In the genomic region with DNA sequence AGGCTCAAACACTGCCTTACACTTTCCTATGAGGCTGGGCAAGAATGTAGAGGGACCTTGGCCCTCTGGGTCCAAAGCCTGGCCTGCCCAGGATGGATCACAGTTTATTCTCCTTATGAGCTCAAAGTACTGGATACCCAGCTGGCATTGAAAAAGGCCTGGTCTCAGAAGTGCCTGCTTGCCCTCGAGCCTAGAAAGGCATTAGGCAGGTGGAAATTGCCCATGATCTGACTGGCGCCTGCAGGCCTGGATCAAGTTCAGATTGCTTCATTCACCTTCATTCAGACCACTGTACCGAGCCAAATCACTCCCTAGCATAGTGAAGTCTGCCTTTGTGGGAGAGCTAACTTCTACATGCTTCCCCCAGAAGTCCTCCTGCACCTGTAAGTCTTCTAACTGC, we compare ENCODE assay signal across 8 mouse cellular contexts. TPM values are rescaled to one million over a fixed set of nuclear protein-coding genes. Genes with fewer than 3 reads are reported as not detected.
DNase-seq lines count a peak whose midpoint lies in the region; ATAC-seq and TF ChIP-seq lines count a peak whose summit lies in the region.

No protein-coding gene starts in this region.

- DNase-seq in cerebellum, adult 18-20 months, result peak; percentile 25 to 30
- DNase-seq in cerebellum, adult 11-12 months, result no peak
- no peak for DNase-seq in testis, postnatal 14 days (ENCODE audit: low spot score)
- DNase-seq in skeletal muscle tissue, adult 2 months (ENCODE audit: low read depth, low spot score), result peak; percentile 30
- DNase-seq in ovary, postnatal 36 days (ENCODE audit: low spot score), result no peak
- DNase-seq in thymus, adult 18-20 months, result no peak

- no peak for TF ChIP-seq POLR2A in testis, adult 2 months (IDR thresholded peaks at IDR 0.05; ENCODE audit: control insufficient read depth, low read depth, low read length)

- H3K9ac ChIP-seq in kidney, embryonic 16.5 days (replicated peaks; ENCODE audit: low read length), result 0 out of 2 replicates have a peak overlapping the region, but pooled peaks have one; percentile 35

- no peaks in the 10 kb centered on the region for H3K36me3 ChIP-seq in testis, adult 2 months (ENCODE audit: control insufficient read depth, insufficient read depth, low read length)
- H3K36me3 ChIP-seq in kidney, embryonic 16.5 days (ENCODE audit: insufficient read depth, low read length), result no peaks in the 10 kb centered on the region

- WGBS in kidney, embryonic 16.5 days, result 51% methylated on average over 3 of the region's 3 CpGs

- no peaks in the 10 kb centered on the region for H3K27me3 ChIP-seq in testis, adult 2 months (ENCODE audit: control insufficient read depth, insufficient read depth, low read length)
- H3K27me3 ChIP-seq in kidney, embryonic 16.5 days (ENCODE audit: insufficient read depth, low read length), result no peaks in the 10 kb centered on the region

- 0 out of 2 replicates have a peak overlapping the region, but pooled peaks have one; percentile 49 for H3K27ac ChIP-seq in testis, adult 2 months (ENCODE audit: control insufficient read depth, insufficient read depth, low read depth, low read length)
- H3K27ac ChIP-seq in kidney, embryonic 16.5 days (ENCODE audit: low read length), result peak overlapping the region; percentile 16; the same call in 1 of the 2 replicates

- H3K4me1 ChIP-seq in testis, adult 2 months (ENCODE audit: control insufficient read depth, insufficient read depth, low read length), result peaks cover 14% of the 10 kb centered on the region
- H3K4me1 ChIP-seq in kidney, embryonic 16.5 days (ENCODE audit: insufficient read depth, low read length), result peaks cover 10% of the 10 kb centered on the region; the same call in 1 of the 2 replicates

- H3K4me3 ChIP-seq in testis, adult 2 months (ENCODE audit: control insufficient read depth, low read depth, low read length), result no peak overlapping the region
- no peak overlapping the region for H3K4me3 ChIP-seq in kidney, embryonic 16.5 days (ENCODE audit: low read length)

- H3K9me3 ChIP-seq in kidney, embryonic 16.5 days (ENCODE audit: low read length), result no peaks in the 10 kb centered on the region

- H3K4me2 ChIP-seq in kidney, embryonic 16.5 days (replicated peaks; ENCODE audit: low read depth, low read length), result peak overlapping the region; percentile 85

- no peak for TF ChIP-seq CTCF in testis, adult 2 months (IDR thresholded peaks at IDR 0.05; ENCODE audit: control insufficient read depth, insufficient read depth, insufficient replicate concordance, low read depth, low read length)

- ATAC-seq in kidney, embryonic 16.5 days (ENCODE audit: low FRiP score, low TSS enrichment), result no peak

RNA-seq across cellular contexts. Expression of a gene that starts 22.3 kb away (rescaled TPM):
- 7.6 and 8.8 TPM in 2 replicates for polyA plus RNA-seq in testis, adult 2 months (2012; rRNA removed)
- 25.9 and 27.8 TPM in 2 replicates for polyA plus RNA-seq in kidney, embryonic 16.5 days (2015; fragmentation: Nextera tagmentation; extraction: Ambion mirVana)

RNA-seq across cellular contexts. Expression of a gene that starts 24.4 kb away (rescaled TPM):
- polyA plus RNA-seq in testis, adult 2 months (2012; rRNA removed), result 18.4 and 26.3 TPM in 2 replicates
- 197 and 212 TPM in 2 replicates for polyA plus RNA-seq in kidney, embryonic 16.5 days (2015; fragmentation: Nextera tagmentation; extraction: Ambion mirVana)

RNA-seq across cellular contexts. Expression of a gene that starts 48.4 kb away (rescaled TPM):
- 19.6 and 22.3 TPM in 2 replicates for polyA plus RNA-seq in testis, adult 2 months (2012; rRNA removed)
- 123 and 132 TPM in 2 replicates for polyA plus RNA-seq in kidney, embryonic 16.5 days (2015; fragmentation: Nextera tagmentation; extraction: Ambion mirVana)

Comparison
In these comparisons a context has a peak if more than half of its experiments do, and no peak if none do; other contexts are left out.
1. DNase-seq: peak in cerebellum, adult 18-20 months (2 of 2) and skeletal muscle tissue, adult 2 months (single experiment); none in cerebellum, adult 11-12 months (single experiment), testis, postnatal 14 days (single experiment), ovary, postnatal 36 days (single experiment) and thymus, adult 18-20 months (0 of 2).